8 mouse cellular contexts compared by ENCODE assay signal in the genomic region with DNA sequence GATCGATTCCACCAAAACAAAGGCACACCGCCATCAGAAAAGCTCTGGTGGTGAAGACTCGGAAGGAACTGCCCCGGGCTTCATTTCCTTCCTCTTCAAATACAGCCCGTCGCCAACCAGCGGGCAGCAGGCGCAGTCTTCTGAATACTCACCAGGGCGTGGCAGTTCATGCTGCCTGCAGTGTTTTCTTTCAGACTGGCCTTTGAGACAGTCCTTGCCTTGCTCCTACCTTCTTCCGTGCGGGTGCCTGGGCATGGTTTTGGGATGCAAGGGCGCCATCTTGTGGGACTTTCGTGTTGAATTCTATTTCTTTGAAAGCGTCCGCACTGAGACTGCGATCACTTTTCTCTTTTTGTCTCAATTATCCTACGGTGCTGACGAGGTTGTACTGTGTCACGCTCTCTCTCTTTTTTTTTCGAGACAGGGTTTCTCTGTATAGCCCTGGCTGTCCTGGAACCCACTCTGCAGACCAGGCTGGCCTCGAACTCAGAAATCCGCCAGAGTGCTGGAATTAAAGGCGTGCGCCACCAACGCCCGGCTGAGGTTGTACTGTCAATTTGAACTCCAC. TPM values are rescaled to one million over a fixed set of nuclear protein-coding genes. Genes with fewer than 3 reads are reported as not detected.
DNase-seq lines count a peak whose midpoint lies in the region; ATAC-seq lines count a peak whose summit lies in the region.

No protein-coding gene starts in this region.

- peak overlapping the region; percentile 46 for H3K9ac ChIP-seq in hindbrain, embryonic 15.5 days

- H3K9me3 ChIP-seq in hindbrain, embryonic 15.5 days, result no peaks in the 10 kb centered on the region

- peak; percentile 90 for ATAC-seq in hindbrain, embryonic 15.5 days (ENCODE audit: low FRiP score, low read depth)

- H3K4me2 ChIP-seq in hindbrain, embryonic 15.5 days, result peak overlapping the region; percentile 62

- H3K4me3 ChIP-seq in hindbrain, embryonic 15.5 days, result peak overlapping the region; percentile 36
- peak overlapping the region; percentile 13; the same call in 1 of the 2 replicates for H3K4me3 ChIP-seq in macrophage (ENCODE audit: inconsistent target)

- H3K27me3 ChIP-seq in hindbrain, embryonic 15.5 days, result no peaks in the 10 kb centered on the region

- DNase-seq in ZHBTc4 (ENCODE audit: low read depth, low spot score), result peak; percentile 93
- DNase-seq in cerebellum, postnatal 36 days, result peak; percentile 82 to 88
- DNase-seq in frontal cortex, postnatal 36 days (ENCODE audit: low spot score in 2 of 2), result peak; percentile 82 to 88
- peak; percentile 86 to 88 for DNase-seq in left cerebral cortex, adult 18-20 months (ENCODE audit: low spot score in 2 of 2)
- peak; percentile 76 for DNase-seq in retina, postnatal 7 days (ENCODE audit: low read depth, low spot score)
- DNase-seq in urinary bladder, adult 18-20 months (ENCODE audit: low spot score in 2 of 2), result peak; percentile 62 to 84

- no peaks in the 10 kb centered on the region for H3K36me3 ChIP-seq in hindbrain, embryonic 15.5 days
- no peaks in the 10 kb centered on the region; the same call in 1 of the 2 replicates for H3K36me3 ChIP-seq in macrophage (ENCODE audit: inconsistent target)

- 20% methylated on average over 26 of the region's 26 CpGs for WGBS in hindbrain, embryonic 15.5 days
- WGBS in macrophage (ENCODE audit: missing documents), result 19% methylated on average over 26 of the region's 26 CpGs

- no peaks in the 10 kb centered on the region for H3K79me2 ChIP-seq in macrophage (ENCODE audit: inconsistent target)

- peak overlapping the region; percentile 66 for H3K27ac ChIP-seq in hindbrain, embryonic 15.5 days (replicated peaks)
- peak overlapping the region; percentile 41 for H3K27ac ChIP-seq in macrophage

- H3K4me1 ChIP-seq in hindbrain, embryonic 15.5 days (replicated peaks), result peaks cover 4% of the 10 kb centered on the region; the same call in 1 of the 2 replicates

RNA-seq across cellular contexts. Expression of a gene that starts 20.5 kb away (rescaled TPM):
- polyA plus RNA-seq in hindbrain, embryonic 15.5 days (2015; fragmentation: Nextera tagmentation; extraction: Ambion mirVana), result 35.3 and 37.1 TPM in 2 replicates
- 10 to 100 TPM; 34.7 to 38.0 TPM for total RNA-seq in left cerebral cortex, adult 18-20 months (2021)
- total RNA-seq in macrophage (2018; cell fraction: chromatin; rRNA removed), result 100 to 1,000 TPM in 13 of 26 experiments, 10 to 100 TPM in 13; 67.0 to 185 (median 97.9) TPM
- total RNA-seq in macrophage (2018; cell fraction: cytosol; rRNA removed), result 10 to 100 TPM; 29.4 to 83.0 (median 50.6) TPM
- total RNA-seq in macrophage (2018; cell fraction: nucleus; rRNA removed), result 100 to 1,000 TPM in 13 of 26 experiments, 10 to 100 TPM in 13; 56.0 to 222 (median 100) TPM
- 45.6 to 74.7 TPM (median 57.4 TPM) in 3 replicates for polyA plus RNA-seq in macrophage (2018)

Comparison
In these comparisons a context has a peak if more than half of its experiments do, and no peak if none do; other contexts are left out.
1. Peak in every context shown above with its lines: DNase-seq, ATAC-seq, H3K4me3 ChIP-seq and H3K27ac ChIP-seq.